In genomic region chr10:89975431-89975841, GRCm38 (mm10) we compare ENCODE assay signal across 10 mouse cellular contexts.
DNase-seq lines count a peak whose midpoint lies in the region; ATAC-seq and TF ChIP-seq lines count a peak whose summit lies in the region.
"Had no signal": no experiment of that assay in that cellular context is flagged by ENCODE, and none has a peak within 500 bp of the region (broad histone marks: within the 10 kb centered on the region; RNA-seq: fewer than 3 reads in every experiment).

No protein-coding gene starts in this region.

- no peak overlapping the region for H3K27ac ChIP-seq in lung, embryonic 14.5 days (ENCODE audit: low read depth)
- H3K27ac ChIP-seq in cortical plate, adult 2 months (ENCODE audit: insufficient read depth, low read length): no peak overlapping the region
- H3K27ac ChIP-seq in neural tube, embryonic 15.5 days (replicated peaks): no peak overlapping the region
- H3K27ac ChIP-seq: limb, embryonic 13.5 days; stomach, embryonic 15.5 days had no signal

- TF ChIP-seq CTCF in lung, embryonic 14.5 days (IDR thresholded peaks at IDR 0.05; ENCODE audit: low read depth): peak; percentile 52
- peak; percentile 55 for TF ChIP-seq CTCF in cortical plate, adult 2 months (IDR thresholded peaks at IDR 0.05; ENCODE audit: extremely low read depth, insufficient read depth, low read length)

- H3K4me1 ChIP-seq in lung, embryonic 14.5 days (ENCODE audit: insufficient read depth): no peaks in the 10 kb centered on the region
- H3K4me1 ChIP-seq in cortical plate, adult 2 months (ENCODE audit: control insufficient read depth, insufficient read depth, low read length): no peaks in the 10 kb centered on the region; the same call in 1 of the 2 replicates
- H3K4me1 ChIP-seq in neural tube, embryonic 15.5 days: no peaks in the 10 kb centered on the region
- H3K4me1 ChIP-seq: limb, embryonic 13.5 days; stomach, embryonic 15.5 days had no signal

- 57% methylated on average over 3 of the region's 3 CpGs for WGBS in lung, embryonic 14.5 days
- WGBS in neural tube, embryonic 15.5 days: 72% methylated on average over 3 of the region's 3 CpGs

- no peak for TF ChIP-seq POLR2A in cortical plate, adult 2 months (IDR thresholded peaks at IDR 0.05; ENCODE audit: extremely low read depth, insufficient read depth, low read length)

- no peaks in the 10 kb centered on the region for H3K9me3 ChIP-seq in lung, embryonic 14.5 days (ENCODE audit: low read depth, low read length)
- H3K9me3 ChIP-seq in neural tube, embryonic 15.5 days (replicated peaks): no peaks in the 10 kb centered on the region
- H3K9me3 ChIP-seq: limb, embryonic 13.5 days; stomach, embryonic 15.5 days had no signal

- no peak overlapping the region for H3K9ac ChIP-seq in lung, embryonic 14.5 days
- H3K9ac ChIP-seq in neural tube, embryonic 15.5 days (replicated peaks): no peak overlapping the region
- H3K9ac ChIP-seq: limb, embryonic 13.5 days; stomach, embryonic 15.5 days had no signal

- no peak; the same call in 1 of the 2 replicates for ATAC-seq in lung, embryonic 14.5 days (ENCODE audit: insufficient read depth)
- ATAC-seq in neural tube, embryonic 15.5 days (ENCODE audit: low FRiP score): peak; percentile 72; the same call in 1 of the 2 replicates

- H3K36me3 ChIP-seq in lung, embryonic 14.5 days (ENCODE audit: insufficient read depth): no peaks in the 10 kb centered on the region
- H3K36me3 ChIP-seq in neural tube, embryonic 15.5 days: no peaks in the 10 kb centered on the region
- H3K36me3 ChIP-seq: limb, embryonic 13.5 days; stomach, embryonic 15.5 days had no signal

- no peak overlapping the region for H3K4me3 ChIP-seq in lung, embryonic 14.5 days (ENCODE audit: low read depth, low read length)
- H3K4me3 ChIP-seq in cortical plate, adult 2 months (ENCODE audit: insufficient read depth, low read length): no peak overlapping the region
- no peak overlapping the region for H3K4me3 ChIP-seq in neural tube, embryonic 15.5 days (replicated peaks)
- H3K4me3 ChIP-seq: limb, embryonic 13.5 days; stomach, embryonic 15.5 days had no signal

- no peak overlapping the region for H3K4me2 ChIP-seq in lung, embryonic 14.5 days
- H3K4me2 ChIP-seq in neural tube, embryonic 15.5 days: no peak overlapping the region
- H3K4me2 ChIP-seq: limb, embryonic 13.5 days; stomach, embryonic 15.5 days had no signal

- peak; percentile 10 for DNase-seq in embryo, embryonic 10.5 days (ENCODE audit: low spot score)
- DNase-seq in embryo, embryonic 9.5 days (ENCODE audit: extremely low spot score): no peak
- DNase-seq in lung, embryonic 14.5 days: peak; percentile 10
- no peak for DNase-seq in lung, postnatal 4 days
- no peak for DNase-seq in thymus, postnatal 14 days
- no peak for DNase-seq in frontal cortex, postnatal 14 days (ENCODE audit: low spot score in 2 of 2)

- no peaks in the 10 kb centered on the region for H3K27me3 ChIP-seq in lung, embryonic 14.5 days (ENCODE audit: insufficient read depth, low read length)
- no peaks in the 10 kb centered on the region for H3K27me3 ChIP-seq in neural tube, embryonic 15.5 days (replicated peaks)
- H3K27me3 ChIP-seq: limb, embryonic 13.5 days; stomach, embryonic 15.5 days had no signal

Comparison
In these comparisons a context has a peak if more than half of its experiments do, and no peak if none do; other contexts are left out.
1. DNase-seq: peak in embryo, embryonic 10.5 days (single experiment) and lung, embryonic 14.5 days (single experiment); none in embryo, embryonic 9.5 days (single experiment), lung, postnatal 4 days (0 of 2), thymus, postnatal 14 days (single experiment) and frontal cortex, postnatal 14 days (0 of 2).